Mouse (Mus musculus) embryonic facial prominence, embryonic 15.5 days (tissue): ENCODE measurements at regions not wholly inside any gene's neighbourhood (a gene's known extent, or its start where the extent isn't known, plus 50 kb on each side); places are given as distances from the start of the nearest gene placed in this dataset.
"Not testable (repeated sequence)": the region's sequence is repeated elsewhere in the genome, so short reads cannot be mapped to it uniquely, and the experiment has no call there.

Experiments used
- ATAC-seq: fragments of 200-750 bp; cut with Nextera tagmentation; 2 replicates; pipeline ENCODE4 v1.8.0; 2017; ENCODE audit warnings: low read depth, moderate TSS enrichment; ENCODE audit not compliant: insufficient number of reproducible peaks, low FRiP score, low TSS enrichment
- H3K27ac ChIP-seq: fragments of 300-500 bp; sonication (generic); replicated peaks from 2 replicates; pipeline ENCODE4 v1.5.1; 2015; ENCODE audit warnings: mild to moderate bottlenecking, inconsistent platforms
- H3K27me3 ChIP-seq: fragments of 300-500 bp; sonication (generic); 2 replicates; pipeline ENCODE4 v1.6.1; 2015; ENCODE audit warnings: inconsistent platforms
- H3K36me3 ChIP-seq: fragments of 300-500 bp; sonication (generic); 2 replicates; pipeline ENCODE4 v1.6.1; 2015; ENCODE audit warnings: mild to moderate bottlenecking, inconsistent platforms
- H3K4me1 ChIP-seq: fragments of 300-500 bp; sonication (generic); 2 replicates; pipeline ENCODE4 v1.6.1; 2015; ENCODE audit warnings: inconsistent platforms
- H3K4me2 ChIP-seq: fragments of 300-500 bp; sonication (generic); replicated peaks from 2 replicates; pipeline ENCODE4 v1.6.1; 2015; ENCODE audit warnings: mild to moderate bottlenecking, inconsistent platforms
- H3K4me3 ChIP-seq: fragments of 300-500 bp; sonication (generic); replicated peaks from 2 replicates; pipeline ENCODE4 v1.5.1; 2015; ENCODE audit warnings: mild to moderate bottlenecking, inconsistent platforms
- H3K9ac ChIP-seq: fragments of 300-500 bp; sonication (generic); 2 replicates; pipeline ENCODE4 v1.6.1; 2015; ENCODE audit warnings: inconsistent platforms
- H3K9me3 ChIP-seq: fragments of 300-500 bp; sonication (generic); replicated peaks from 2 replicates; pipeline ENCODE4 v1.6.1; 2016; ENCODE audit warnings: inconsistent platforms
- WGBS: fragments of 180-500 bp; shearing (Covaris S2); methylation state at CpG from one replicate; pipeline ENCODE4 v1.1.7; 2015; 5-methylcytosine and 5-hydroxymethylcytosine counted together

DNA sequence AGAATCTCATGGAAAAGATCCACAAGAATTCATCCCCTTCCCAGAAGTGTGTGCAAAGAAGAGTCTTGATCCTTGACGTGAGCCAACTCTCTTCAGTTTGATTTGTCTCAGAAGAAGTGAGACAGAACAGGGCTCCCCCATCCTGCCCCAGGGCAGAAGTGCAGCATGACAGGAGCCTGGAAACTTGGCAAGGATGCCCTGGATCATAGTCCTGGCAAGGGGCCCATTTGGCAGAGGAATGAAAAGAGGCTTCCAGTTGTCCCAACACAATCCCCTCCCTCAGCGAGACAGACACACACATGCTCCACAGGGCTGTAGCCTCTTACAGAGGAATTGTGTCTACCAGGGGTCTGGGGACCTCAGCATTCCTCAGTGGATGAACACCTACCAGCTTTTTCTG, 102.7 kb downstream of the Ptpn20 start:
- ATAC-seq, result peak; percentile 61
- no peaks in the 10 kb centered on the region for H3K36me3 ChIP-seq
- peaks cover 32% of the 10 kb centered on the region for H3K4me1 ChIP-seq
- no peaks in the 10 kb centered on the region for H3K9me3 ChIP-seq
- 11% methylated on average over 2 of the region's 2 CpGs for WGBS
- H3K27ac ChIP-seq, result peak overlapping the region; percentile 45; the same call in 1 of the 2 replicates
- no peak overlapping the region for H3K9ac ChIP-seq
- H3K27me3 ChIP-seq, result peaks cover 10% of the 10 kb centered on the region
- no peak overlapping the region for H3K4me3 ChIP-seq
- H3K4me2 ChIP-seq, result no peak overlapping the region

DNA sequence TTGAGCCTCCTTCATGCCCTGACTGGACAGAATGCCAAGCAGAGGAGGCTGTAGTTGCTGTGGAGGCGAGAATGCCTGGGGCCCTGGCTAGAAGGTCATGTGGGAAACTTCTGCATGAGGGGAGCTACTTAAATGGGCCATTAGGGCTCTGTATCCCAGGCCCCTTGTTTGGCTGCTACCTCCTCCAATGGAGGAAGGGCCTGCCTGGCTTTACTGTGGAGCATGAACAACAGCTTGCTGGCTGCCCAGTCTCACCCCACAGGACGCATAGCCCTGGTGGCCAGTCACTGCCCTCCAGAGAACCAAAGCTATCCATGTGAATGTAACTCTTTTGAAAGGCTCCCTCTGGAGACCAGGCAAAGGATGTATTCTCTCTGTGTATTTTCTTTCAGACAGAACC, 105.2 kb downstream of the Ptpn20 start:
- Histone ChIP-seq H3K4me3 (no peak overlapping the region), H3K36me3 (no peaks in the 10 kb centered on the region), H3K4me1 (peaks cover 32% of the 10 kb centered on the region), H3K27me3 (peaks cover 10% of the 10 kb centered on the region), H3K4me2 (no peak overlapping the region), H3K9ac (no peak overlapping the region), H3K27ac (no peak overlapping the region), H3K9me3 (no peaks in the 10 kb centered on the region)
- ATAC-seq, result no peak
- WGBS, result 67% methylated on average over 2 of the region's 2 CpGs

DNA sequence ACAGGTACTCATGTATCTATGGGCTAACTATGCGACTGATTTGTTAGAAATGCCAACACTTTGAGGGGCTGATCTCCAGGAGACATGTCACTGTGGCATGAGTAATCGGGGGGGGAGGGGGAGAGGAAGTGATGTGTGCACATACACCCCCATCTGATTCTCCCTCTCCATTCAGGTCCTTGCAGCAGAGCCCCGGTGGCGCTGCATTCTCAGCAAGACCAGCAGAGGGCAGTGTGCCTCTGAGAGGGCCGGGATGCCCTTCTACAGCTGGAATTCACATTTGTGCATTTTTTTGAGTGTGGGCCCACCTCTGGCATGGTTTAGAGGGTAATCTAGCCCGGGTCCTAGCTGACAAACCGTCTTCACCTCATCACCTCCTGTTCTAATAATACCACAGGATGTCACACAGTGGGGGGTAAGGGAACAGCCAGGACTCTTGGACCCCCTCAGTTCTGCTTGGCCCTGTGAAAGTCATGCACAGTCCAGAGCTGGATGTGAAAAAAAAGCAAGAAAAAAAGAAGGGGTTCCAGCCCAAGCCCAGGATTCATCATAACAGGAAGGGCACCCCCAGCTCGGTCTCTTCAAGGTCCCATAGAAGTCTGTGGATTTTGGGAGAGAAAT, 106.5 kb downstream of the Ptpn20 start:
- no peak for ATAC-seq
- Histone ChIP-seq H3K4me1 (peaks cover 38% of the 10 kb centered on the region), H3K27ac (no peak overlapping the region), H3K4me3 (no peak overlapping the region), H3K4me2 (no peak overlapping the region), H3K9ac (no peak overlapping the region), H3K36me3 (no peaks in the 10 kb centered on the region), H3K9me3 (no peaks in the 10 kb centered on the region), H3K27me3 (peaks cover 10% of the 10 kb centered on the region)
- WGBS, result 18% methylated on average over 8 of the region's 8 CpGs

DNA sequence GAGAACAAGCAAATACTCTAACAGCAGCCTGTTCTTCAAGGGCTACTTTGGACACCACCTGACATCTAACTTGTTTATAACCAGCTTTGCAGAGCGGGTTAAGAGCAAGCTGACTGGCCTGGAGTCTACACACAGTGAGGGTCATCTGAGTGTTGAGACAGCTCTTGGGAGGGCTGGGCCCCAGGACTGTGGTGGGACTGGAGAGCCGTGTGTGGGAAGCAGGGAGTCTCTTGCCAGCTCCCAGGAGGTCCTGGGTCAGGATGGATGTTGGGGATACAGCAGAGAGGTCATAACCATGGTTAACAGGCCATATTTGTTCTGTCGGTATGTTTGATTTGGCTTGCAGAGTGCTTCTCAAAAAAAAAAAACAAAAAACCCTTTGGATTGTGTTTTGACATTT, 107.8 kb downstream of the Ptpn20 start:
- H3K9ac ChIP-seq, result no peak overlapping the region
- ATAC-seq, result no peak
- H3K9me3 ChIP-seq, result no peaks in the 10 kb centered on the region
- no peak overlapping the region for H3K4me3 ChIP-seq
- no peak overlapping the region for H3K27ac ChIP-seq
- H3K27me3 ChIP-seq, result peaks cover 6% of the 10 kb centered on the region
- WGBS, result 70% methylated on average over 3 of the region's 3 CpGs
- peaks cover 24% of the 10 kb centered on the region for H3K4me1 ChIP-seq
- no peak overlapping the region for H3K4me2 ChIP-seq
- H3K36me3 ChIP-seq, result no peaks in the 10 kb centered on the region

DNA sequence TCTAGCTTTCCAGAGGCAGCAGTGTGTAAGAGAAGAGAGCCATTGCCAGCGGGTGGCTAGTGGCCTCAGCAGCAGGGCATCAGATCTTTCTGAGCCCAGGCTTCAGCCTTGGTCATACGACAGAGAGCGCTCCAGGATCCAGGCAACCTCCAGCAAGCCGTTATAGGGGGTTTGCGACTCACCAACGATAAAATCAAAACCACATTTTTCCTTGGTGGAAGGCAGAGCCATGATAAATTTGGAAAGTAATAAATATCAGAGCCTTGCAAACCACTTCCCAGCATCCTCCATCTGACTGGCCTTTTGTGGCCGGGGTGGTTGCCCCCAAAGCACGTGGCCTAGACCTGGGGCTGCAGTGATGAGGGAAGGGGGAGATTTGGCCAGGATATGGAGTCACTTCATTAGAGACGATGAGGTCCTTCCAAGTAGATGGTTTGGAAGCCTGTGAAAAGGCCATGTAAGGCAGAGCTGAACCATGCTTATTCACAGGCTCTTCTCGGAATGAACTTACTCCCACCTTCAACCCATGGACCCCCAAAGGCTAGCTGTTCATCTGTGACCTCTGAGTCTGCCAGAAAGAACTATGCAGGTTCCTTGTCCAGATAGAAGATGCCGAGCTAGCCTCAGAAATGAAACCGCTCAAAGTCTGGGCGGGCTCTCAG, 110.9 kb downstream of the Ptpn20 start:
- Histone ChIP-seq H3K4me1 (peaks cover 21% of the 10 kb centered on the region), H3K27me3 (no peaks in the 10 kb centered on the region), H3K9me3 (no peaks in the 10 kb centered on the region), H3K27ac (no peak overlapping the region), H3K9ac (no peak overlapping the region), H3K4me3 (no peak overlapping the region), H3K36me3 (no peaks in the 10 kb centered on the region), H3K4me2 (no peak overlapping the region)
- 53% methylated on average over 13 of the region's 13 CpGs for WGBS
- no peak for ATAC-seq

DNA sequence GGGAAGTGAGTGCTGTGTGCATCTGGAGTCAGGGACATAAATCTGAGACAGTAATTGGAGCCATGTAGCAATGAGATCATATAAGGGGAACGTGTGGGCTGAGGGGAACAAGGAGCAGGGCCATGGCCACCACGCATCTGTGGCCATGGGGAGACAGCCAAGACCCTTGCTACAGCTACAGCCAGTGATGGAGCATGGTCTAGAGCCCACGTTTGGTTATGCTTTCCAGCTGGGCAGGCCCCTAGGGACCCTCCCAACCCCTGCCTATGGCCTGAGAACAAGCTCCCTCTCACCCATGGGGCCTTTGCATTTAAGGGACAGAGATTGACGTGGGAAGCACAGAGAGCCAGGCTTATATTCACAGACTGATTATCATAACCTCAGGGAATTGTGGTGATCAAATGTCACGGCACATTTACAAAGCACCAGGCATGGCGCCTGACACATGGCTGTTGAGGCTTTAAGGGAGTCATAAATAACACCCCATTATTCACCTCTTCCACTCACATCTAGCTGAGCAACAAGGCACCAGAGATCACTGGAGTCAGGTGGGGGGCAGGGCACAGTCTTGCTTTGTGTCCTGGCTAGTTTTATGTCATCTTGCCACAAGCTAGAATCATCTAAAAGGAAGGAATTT, 118.8 kb downstream of the Ptpn20 start:
- Histone ChIP-seq H3K4me3 (no peak overlapping the region), H3K9me3 (no peaks in the 10 kb centered on the region), H3K9ac (no peak overlapping the region), H3K36me3 (no peaks in the 10 kb centered on the region), H3K4me1 (peaks cover 7% of the 10 kb centered on the region; the same call in 1 of the 2 replicates), H3K27ac (no peak overlapping the region), H3K4me2 (no peak overlapping the region), H3K27me3 (0 out of 2 replicates have a peak, but pooled peaks cover 4% of the 10 kb centered on the region)
- 37% methylated on average over 6 of the region's 6 CpGs for WGBS
- ATAC-seq, result peak; percentile 4; the same call in 1 of the 2 replicates

DNA sequence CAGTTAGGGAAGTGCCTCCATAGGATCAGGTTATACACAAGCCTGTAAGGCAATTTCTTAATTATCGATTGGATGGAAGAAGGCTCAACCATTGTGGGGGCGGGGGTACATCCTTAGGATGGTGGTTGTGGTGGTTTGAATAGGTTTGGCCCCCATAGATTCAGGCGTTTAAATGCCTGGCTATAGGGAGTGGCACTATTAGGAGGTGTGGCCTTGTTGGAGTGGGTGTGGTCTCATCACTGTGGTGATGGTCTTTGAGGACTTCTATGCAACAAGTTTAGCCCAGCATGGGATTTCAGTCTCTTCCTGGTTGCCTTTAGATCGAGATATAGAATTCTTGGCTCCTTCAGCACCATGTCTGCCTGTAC, 119.3 kb downstream of the Ptpn20 start:
- 81% methylated on average over 4 of the region's 4 CpGs for WGBS
- H3K9ac ChIP-seq, result no peak overlapping the region
- no peak overlapping the region for H3K4me2 ChIP-seq
- no peak for ATAC-seq
- no peaks in the 10 kb centered on the region for H3K9me3 ChIP-seq
- no peak overlapping the region for H3K4me3 ChIP-seq
- H3K27ac ChIP-seq, result no peak overlapping the region
- H3K36me3 ChIP-seq, result no peaks in the 10 kb centered on the region
- peaks cover 7% of the 10 kb centered on the region; the same call in 1 of the 2 replicates for H3K4me1 ChIP-seq
- H3K27me3 ChIP-seq, result 0 out of 2 replicates have a peak, but pooled peaks cover 4% of the 10 kb centered on the region

DNA sequence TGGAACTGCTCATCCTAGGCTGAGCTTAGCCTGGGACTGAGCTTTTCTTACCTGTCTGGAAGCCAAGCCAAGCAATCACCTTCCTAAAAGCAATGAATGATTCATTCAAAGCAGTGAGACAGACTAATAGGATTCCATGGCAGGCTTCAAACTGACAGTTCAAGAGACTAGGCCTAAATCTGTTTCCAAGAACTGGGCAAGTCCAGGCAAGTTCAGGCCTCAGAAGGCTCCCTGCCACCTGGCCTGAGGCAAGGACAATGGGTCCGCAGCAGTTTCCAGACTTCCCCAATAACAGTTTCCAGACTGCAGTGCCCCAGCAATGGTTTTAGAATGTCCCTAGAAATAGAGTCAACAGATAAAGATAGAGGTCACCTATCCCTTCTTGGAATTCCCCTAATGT, 123.5 kb downstream of the Ptpn20 start:
- Histone ChIP-seq H3K9me3 (no peaks in the 10 kb centered on the region), H3K4me3 (no peak overlapping the region), H3K9ac (no peak overlapping the region), H3K27ac (no peak overlapping the region), H3K4me2 (no peak overlapping the region), H3K27me3 (no peaks in the 10 kb centered on the region), H3K4me1 (peaks cover 17% of the 10 kb centered on the region), H3K36me3 (no peaks in the 10 kb centered on the region)
- ATAC-seq, result no peak
- 65% methylated on average over 1 of the region's 1 CpGs for WGBS

DNA sequence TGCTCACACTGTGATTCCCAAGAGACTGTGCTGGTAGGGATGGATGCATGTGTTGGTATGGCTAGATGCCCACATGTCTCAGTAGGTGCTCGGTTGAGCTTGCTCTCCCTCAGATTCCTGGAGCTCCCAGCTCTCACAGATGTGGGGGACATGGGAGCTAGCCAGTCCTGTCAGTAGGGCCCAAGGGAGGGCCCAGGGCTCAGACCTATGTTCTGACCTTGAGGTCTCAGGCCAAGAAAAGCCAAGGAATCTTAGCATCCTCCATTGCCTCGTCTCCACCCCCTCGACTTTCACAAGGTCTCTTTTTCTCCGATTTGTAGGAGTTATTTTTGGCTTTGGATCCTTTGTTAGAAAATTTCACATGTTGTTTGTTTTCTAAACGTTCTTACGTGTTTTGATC, 130.6 kb downstream of the Ptpn20 start:
- H3K4me3 ChIP-seq, result no peak overlapping the region
- no peak overlapping the region for H3K9ac ChIP-seq
- no peak overlapping the region for H3K4me2 ChIP-seq
- ATAC-seq, result no peak
- H3K4me1 ChIP-seq, result peaks cover 10% of the 10 kb centered on the region
- no peaks in the 10 kb centered on the region for H3K27me3 ChIP-seq
- H3K27ac ChIP-seq, result no peak overlapping the region
- H3K36me3 ChIP-seq, result no peaks in the 10 kb centered on the region
- H3K9me3 ChIP-seq, result no peaks in the 10 kb centered on the region
- 73% methylated on average over 6 of the region's 6 CpGs for WGBS

DNA sequence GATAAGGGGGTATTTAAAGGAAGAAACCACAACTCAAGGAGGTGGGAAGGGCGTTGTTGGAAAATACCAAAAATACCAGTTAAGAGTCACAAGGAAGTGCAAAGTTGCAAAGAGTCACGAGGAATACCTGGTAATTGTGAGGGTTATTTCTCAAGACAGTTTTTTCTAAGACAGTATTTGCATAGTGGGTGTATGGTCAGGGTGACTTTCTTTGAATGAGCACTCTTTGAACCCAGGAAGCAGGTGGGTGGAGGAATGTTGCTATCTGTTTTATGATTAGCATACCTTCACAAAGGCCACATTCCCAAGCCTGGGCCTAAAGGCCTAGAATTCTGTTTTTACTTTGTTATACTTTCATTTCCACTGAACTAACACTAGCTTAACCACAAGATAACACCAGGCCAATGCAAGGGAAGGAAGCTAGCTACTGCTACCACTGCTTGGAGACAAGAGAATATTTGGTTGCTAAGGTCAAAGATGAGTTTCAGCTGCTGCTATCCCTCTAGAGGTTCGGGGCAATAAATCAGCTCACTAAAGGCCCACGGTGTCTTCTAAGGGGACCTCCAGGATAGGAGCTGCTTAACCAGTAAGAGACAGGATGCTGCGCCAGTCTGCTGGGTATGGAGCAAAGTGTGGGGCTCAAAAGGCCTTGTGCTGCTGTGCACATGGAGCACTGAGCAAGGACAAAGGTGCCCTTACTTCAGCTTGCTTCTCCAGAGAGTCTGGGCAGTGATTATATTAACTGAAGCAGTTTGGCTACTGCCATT, 133.6 kb downstream of the Ptpn20 start:
- not testable (repeated sequence) for H3K9ac ChIP-seq, H3K4me3 ChIP-seq, H3K27ac ChIP-seq, H3K9me3 ChIP-seq, H3K27me3 ChIP-seq, H3K36me3 ChIP-seq, ATAC-seq, H3K4me1 ChIP-seq, H3K4me2 ChIP-seq
- 81% methylated on average over 5 of the region's 5 CpGs for WGBS

DNA sequence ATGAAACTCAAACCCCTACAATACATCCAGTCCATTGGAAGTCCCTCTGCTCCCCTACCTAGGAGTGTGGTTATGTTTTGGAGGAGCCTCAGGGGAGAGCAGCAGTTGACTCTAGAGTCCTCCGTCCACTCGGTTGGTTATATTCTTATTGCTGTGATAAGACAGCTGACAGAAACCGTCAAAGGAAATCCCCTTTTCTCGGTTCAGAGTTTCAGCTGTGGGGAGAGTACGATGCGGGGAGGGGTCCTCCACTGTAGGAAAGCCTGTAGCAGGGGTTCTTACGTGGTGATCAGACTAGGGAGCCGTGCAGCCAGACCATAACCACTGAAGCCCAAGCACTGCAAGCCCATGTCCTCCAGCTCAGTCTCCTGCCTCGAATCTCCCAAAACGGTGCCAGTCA, 137.5 kb downstream of the Ptpn20 start:
- Histone ChIP-seq H3K9me3 (no peaks in the 10 kb centered on the region), H3K9ac (no peak overlapping the region), H3K4me1 (no peaks in the 10 kb centered on the region), H3K36me3 (no peaks in the 10 kb centered on the region), H3K27ac (no peak overlapping the region), H3K4me2 (no peak overlapping the region), H3K4me3 (no peak overlapping the region), H3K27me3 (no peaks in the 10 kb centered on the region)
- 85% methylated on average over 10 of the region's 10 CpGs for WGBS
- no peak for ATAC-seq
